In genomic region chr8:83028211-83028610, GRCm38 (mm10) we compare ENCODE assay signal across 20 mouse cellular contexts.
DNase-seq lines count a peak whose midpoint lies in the region; ATAC-seq and TF ChIP-seq lines count a peak whose summit lies in the region.
"Had no signal": no experiment of that assay in that cellular context is flagged by ENCODE, and none has a peak within 500 bp of the region (broad histone marks: within the 10 kb centered on the region; RNA-seq: fewer than 3 reads in every experiment).

No protein-coding gene starts in this region.

- no peak overlapping the region for H3K9ac ChIP-seq in kidney, embryonic 14.5 days (ENCODE audit: low read depth, low read length)
- H3K9ac ChIP-seq in liver, postnatal 0 days (replicated peaks), result no peak overlapping the region
- H3K9ac ChIP-seq: embryonic facial prominence, embryonic 12.5 days; forebrain, embryonic 13.5 days; heart, embryonic 13.5 days; limb, embryonic 12.5 days; liver, embryonic 12.5 days; lung, embryonic 14.5 days had no signal

- TF ChIP-seq CTCF in liver, postnatal 0 days (IDR thresholded peaks at IDR 0.05; ENCODE audit: low read depth), result no peak

- ATAC-seq in kidney, embryonic 14.5 days (ENCODE audit: low FRiP score, low TSS enrichment), result no peak
- ATAC-seq in liver, postnatal 0 days, result no peak
- ATAC-seq in granulocyte monocyte progenitor cell, adult 5-6 weeks (replicated peaks; ENCODE audit: poor library complexity, severe bottlenecking), result no peak
- ATAC-seq: forebrain, embryonic 13.5 days; inflammation-experienced regulatory T-cells, adult 6 months; liver, embryonic 12.5 days had no signal

- no peak overlapping the region for H3K27ac ChIP-seq in kidney, embryonic 14.5 days (ENCODE audit: low read depth, low read length)
- no peak overlapping the region for H3K27ac ChIP-seq in limb, embryonic 10.5 days
- H3K27ac ChIP-seq in liver, postnatal 0 days (ENCODE audit: low read depth), result no peak overlapping the region
- H3K27ac ChIP-seq: embryonic facial prominence, embryonic 12.5 days; forebrain, embryonic 13.5 days; heart, embryonic 13.5 days; limb, embryonic 12.5 days; liver, embryonic 12.5 days had no signal

- H3K36me3 ChIP-seq in kidney, embryonic 14.5 days (ENCODE audit: control insufficient read depth, insufficient read depth, low read length), result no peaks in the 10 kb centered on the region
- no peaks in the 10 kb centered on the region for H3K36me3 ChIP-seq in limb, embryonic 10.5 days
- no peaks in the 10 kb centered on the region for H3K36me3 ChIP-seq in liver, postnatal 0 days (replicated peaks; ENCODE audit: insufficient read depth, low read length)
- H3K36me3 ChIP-seq: embryonic facial prominence, embryonic 12.5 days; heart, embryonic 13.5 days; limb, embryonic 12.5 days; liver, embryonic 12.5 days had no signal

- no peak for TF ChIP-seq EP300 in liver, postnatal 0 days (IDR thresholded peaks at IDR 0.05; ENCODE audit: low read depth)

- no peak overlapping the region for H3K4me3 ChIP-seq in kidney, embryonic 14.5 days (ENCODE audit: low read length)
- H3K4me3 ChIP-seq in limb, embryonic 10.5 days, result no peak overlapping the region
- no peak overlapping the region for H3K4me3 ChIP-seq in liver, postnatal 0 days (ENCODE audit: low read depth, low read length)
- H3K4me3 ChIP-seq: embryonic facial prominence, embryonic 12.5 days; erythroblast, embryonic 14.5 days; forebrain, embryonic 13.5 days; heart, embryonic 13.5 days; limb, embryonic 12.5 days; liver, embryonic 12.5 days had no signal

- intact Hi-C loops in heart, postnatal 36 days (cut with DNase I), result no loop called here

- DNase-seq in heart, adult 18-20 months, result peak; percentile 47 to 76
- DNase-seq in heart, postnatal 36 days, result no peak
- DNase-seq in kidney, adult 9 months, result peak; percentile 32
- peak; percentile 33 to 49 for DNase-seq in gastrocnemius, adult 8-10 months (ENCODE audit: low spot score in 2 of 2)
- peak; percentile 25 for DNase-seq in limb, embryonic 10.5 days (ENCODE audit: low spot score)
- DNase-seq in liver, postnatal 0 days, result no peak
- DNase-seq: cerebellum, postnatal 10 days; kidney, postnatal 10 days; lung, embryonic 14.5 days; lung, postnatal 36 days; right cerebral cortex, postnatal 14 days had no signal

- no peaks in the 10 kb centered on the region for H3K27me3 ChIP-seq in kidney, embryonic 14.5 days (ENCODE audit: control insufficient read depth, insufficient read depth, low read length)
- no peaks in the 10 kb centered on the region for H3K27me3 ChIP-seq in limb, embryonic 10.5 days (ENCODE audit: low read depth, poor library complexity, severe bottlenecking)
- no peaks in the 10 kb centered on the region for H3K27me3 ChIP-seq in liver, postnatal 0 days (ENCODE audit: insufficient read depth, low read length)
- H3K27me3 ChIP-seq: embryonic facial prominence, embryonic 12.5 days; forebrain, embryonic 13.5 days; heart, embryonic 13.5 days; limb, embryonic 12.5 days; liver, embryonic 12.5 days had no signal

- no peaks in the 10 kb centered on the region for H3K9me3 ChIP-seq in kidney, embryonic 14.5 days (ENCODE audit: control insufficient read depth, low read length)
- H3K9me3 ChIP-seq in limb, embryonic 10.5 days (replicated peaks), result no peaks in the 10 kb centered on the region
- H3K9me3 ChIP-seq in liver, postnatal 0 days (ENCODE audit: low read length), result no peaks in the 10 kb centered on the region
- H3K9me3 ChIP-seq: embryonic facial prominence, embryonic 12.5 days; forebrain, embryonic 13.5 days; heart, embryonic 13.5 days; limb, embryonic 12.5 days; liver, embryonic 12.5 days had no signal

- 49% methylated on average over 2 of the region's 2 CpGs for WGBS in kidney, embryonic 14.5 days
- 70% methylated on average over 2 of the region's 2 CpGs for WGBS in limb, embryonic 10.5 days
- WGBS in liver, postnatal 0 days (ENCODE audit: insufficient replicate concordance), result 55% methylated on average over 2 of the region's 2 CpGs

- no peaks in the 10 kb centered on the region for H3K4me1 ChIP-seq in kidney, embryonic 14.5 days (ENCODE audit: control insufficient read depth, insufficient read depth, low read length)
- H3K4me1 ChIP-seq in limb, embryonic 10.5 days, result no peaks in the 10 kb centered on the region
- H3K4me1 ChIP-seq in liver, postnatal 0 days (ENCODE audit: insufficient read depth), result no peaks in the 10 kb centered on the region
- H3K4me1 ChIP-seq: embryonic facial prominence, embryonic 12.5 days; forebrain, embryonic 13.5 days; limb, embryonic 12.5 days; liver, embryonic 12.5 days had no signal

- H3K4me2 ChIP-seq in kidney, embryonic 14.5 days (replicated peaks; ENCODE audit: low read depth, low read length), result no peak overlapping the region
- no peak overlapping the region for H3K4me2 ChIP-seq in liver, postnatal 0 days (ENCODE audit: low read depth, low read length)
- H3K4me2 ChIP-seq: embryonic facial prominence, embryonic 12.5 days; forebrain, embryonic 13.5 days; heart, embryonic 13.5 days; limb, embryonic 12.5 days; liver, embryonic 12.5 days; lung, embryonic 14.5 days had no signal

Comparison
In these comparisons a context has a peak if more than half of its experiments do, and no peak if none do; other contexts are left out.
1. DNase-seq: peak in heart, adult 18-20 months (2 of 2), kidney, adult 9 months (single experiment), gastrocnemius, adult 8-10 months (2 of 2) and limb, embryonic 10.5 days (single experiment); none in heart, postnatal 36 days (0 of 2) and liver, postnatal 0 days (single experiment).